Mouse (Mus musculus): ENCODE results near the gene Aplp2. TPM values are rescaled to one million over a fixed set of nuclear protein-coding genes. Genes with fewer than 3 reads are reported as not detected.

The Aplp2 gene
- polyA plus RNA-seq, 1 experiment, result 102 TPM

GRCm38 (mm10) chr9:31239551-31239950 is 27.9 kb upstream of the Aplp2 start:
- Histone ChIP-seq H3K4me1 (ENCODE audit: control insufficient read depth, insufficient read depth, low read length) (peaks cover 1% of the 10 kb centered on the region; the same call in 1 of the 2 replicates), H3K4me3 (replicated peaks; ENCODE audit: control insufficient read depth, low read depth, low read length) (no peak overlapping the region), H3K27ac (ENCODE audit: control insufficient read depth, insufficient read depth, low read depth, low read length, poor library complexity) (no peak overlapping the region)
- TF ChIP-seq POLR2A (IDR thresholded peaks at IDR 0.05; ENCODE audit: borderline replicate concordance, control insufficient read depth, low read depth, low read length) (no peak), CTCF (IDR thresholded peaks at IDR 0.05; ENCODE audit: control insufficient read depth, insufficient read depth, low read length) (no peak)
- WGBS, result 83% methylated on average over 2 of the region's 2 CpGs

GRCm38 (mm10) chr9:31238526-31238925 is 26.9 kb upstream of the Aplp2 start:
- H3K4me1 ChIP-seq (ENCODE audit: control insufficient read depth, insufficient read depth, low read length), result no peaks in the 10 kb centered on the region
- TF ChIP-seq POLR2A (IDR thresholded peaks at IDR 0.05; ENCODE audit: borderline replicate concordance, control insufficient read depth, low read depth, low read length) (no peak), CTCF (IDR thresholded peaks at IDR 0.05; ENCODE audit: control insufficient read depth, insufficient read depth, low read length) (no peak)
- H3K27ac ChIP-seq (ENCODE audit: control insufficient read depth, insufficient read depth, low read depth, low read length, poor library complexity), result no peak overlapping the region
- no peak overlapping the region for H3K4me3 ChIP-seq (replicated peaks; ENCODE audit: control insufficient read depth, low read depth, low read length)
- 82% methylated on average over 2 of the region's 2 CpGs for WGBS

GRCm38 (mm10) chr9:31236079-31236478 is 24.5 kb upstream of the Aplp2 start:
- H3K4me3 ChIP-seq (replicated peaks; ENCODE audit: control insufficient read depth, low read depth, low read length), result no peak overlapping the region
- WGBS, result 81% methylated on average over 5 of the region's 5 CpGs
- no peak overlapping the region for H3K27ac ChIP-seq (ENCODE audit: control insufficient read depth, insufficient read depth, low read depth, low read length, poor library complexity)
- TF ChIP-seq CTCF (IDR thresholded peaks at IDR 0.05; ENCODE audit: control insufficient read depth, insufficient read depth, low read length) (no peak), POLR2A (IDR thresholded peaks at IDR 0.05; ENCODE audit: borderline replicate concordance, control insufficient read depth, low read depth, low read length) (no peak)
- H3K4me1 ChIP-seq (ENCODE audit: control insufficient read depth, insufficient read depth, low read length), result no peaks in the 10 kb centered on the region

- H3K27ac ChIP-seq (ENCODE audit: control insufficient read depth, insufficient read depth, low read depth, low read length, poor library complexity), result no peak overlapping the region
- TF ChIP-seq CTCF (IDR thresholded peaks at IDR 0.05; ENCODE audit: control insufficient read depth, insufficient read depth, low read length), result no peak
- TF ChIP-seq POLR2A (IDR thresholded peaks at IDR 0.05; ENCODE audit: borderline replicate concordance, control insufficient read depth, low read depth, low read length), result no peak
- 78% methylated on average over 9 of the region's 9 CpGs for WGBS
- H3K4me3 ChIP-seq (replicated peaks; ENCODE audit: control insufficient read depth, low read depth, low read length), result no peak overlapping the region
- H3K4me1 ChIP-seq (ENCODE audit: control insufficient read depth, insufficient read depth, low read length), result no peaks in the 10 kb centered on the region
Measured at GRCm38 (mm10) chr9:31235489-31235888, 23.9 kb upstream of the Aplp2 start.

GRCm38 (mm10) chr9:31235030-31235429 is 23.4 kb upstream of the Aplp2 start:
- no peaks in the 10 kb centered on the region for H3K4me1 ChIP-seq (ENCODE audit: control insufficient read depth, insufficient read depth, low read length)
- WGBS, result 57% methylated on average over 4 of the region's 4 CpGs
- TF ChIP-seq POLR2A (IDR thresholded peaks at IDR 0.05; ENCODE audit: borderline replicate concordance, control insufficient read depth, low read depth, low read length), result no peak
- no peak for TF ChIP-seq CTCF (IDR thresholded peaks at IDR 0.05; ENCODE audit: control insufficient read depth, insufficient read depth, low read length)
- no peak overlapping the region for H3K27ac ChIP-seq (ENCODE audit: control insufficient read depth, insufficient read depth, low read depth, low read length, poor library complexity)
- no peak overlapping the region for H3K4me3 ChIP-seq (replicated peaks; ENCODE audit: control insufficient read depth, low read depth, low read length)

GRCm38 (mm10) chr9:31226541-31226940 is 14.9 kb upstream of the Aplp2 start:
- H3K4me1 ChIP-seq (ENCODE audit: control insufficient read depth, insufficient read depth, low read length), result peaks cover 1% of the 10 kb centered on the region; the same call in 1 of the 2 replicates
- no peak overlapping the region for H3K4me3 ChIP-seq (replicated peaks; ENCODE audit: control insufficient read depth, low read depth, low read length)
- TF ChIP-seq CTCF (IDR thresholded peaks at IDR 0.05; ENCODE audit: control insufficient read depth, insufficient read depth, low read length) (no peak), POLR2A (IDR thresholded peaks at IDR 0.05; ENCODE audit: borderline replicate concordance, control insufficient read depth, low read depth, low read length) (no peak)
- no peak overlapping the region for H3K27ac ChIP-seq (ENCODE audit: control insufficient read depth, insufficient read depth, low read depth, low read length, poor library complexity)
- WGBS, result 72% methylated on average over 8 of the region's 8 CpGs

- Histone ChIP-seq H3K27ac (ENCODE audit: control insufficient read depth, insufficient read depth, low read depth, low read length, poor library complexity) (no peak overlapping the region), H3K4me1 (ENCODE audit: control insufficient read depth, insufficient read depth, low read length) (peaks cover 1% of the 10 kb centered on the region; the same call in 1 of the 2 replicates), H3K4me3 (replicated peaks; ENCODE audit: control insufficient read depth, low read depth, low read length) (no peak overlapping the region)
- TF ChIP-seq POLR2A (IDR thresholded peaks at IDR 0.05; ENCODE audit: borderline replicate concordance, control insufficient read depth, low read depth, low read length) (no peak), CTCF (IDR thresholded peaks at IDR 0.05; ENCODE audit: control insufficient read depth, insufficient read depth, low read length) (no peak)
- WGBS, result 84% methylated on average over 11 of the region's 11 CpGs
Measured at GRCm38 (mm10) chr9:31225808-31226207, 14.2 kb upstream of the Aplp2 start.

GRCm38 (mm10) chr9:31223475-31223874 is 11.9 kb upstream of the Aplp2 start:
- H3K4me3 ChIP-seq (replicated peaks; ENCODE audit: control insufficient read depth, low read depth, low read length), result no peak overlapping the region
- H3K4me1 ChIP-seq (ENCODE audit: control insufficient read depth, insufficient read depth, low read length), result peaks cover 1% of the 10 kb centered on the region; the same call in 1 of the 2 replicates
- no peak overlapping the region for H3K27ac ChIP-seq (ENCODE audit: control insufficient read depth, insufficient read depth, low read depth, low read length, poor library complexity)
- no peak for TF ChIP-seq CTCF (IDR thresholded peaks at IDR 0.05; ENCODE audit: control insufficient read depth, insufficient read depth, low read length)
- TF ChIP-seq POLR2A (IDR thresholded peaks at IDR 0.05; ENCODE audit: borderline replicate concordance, control insufficient read depth, low read depth, low read length), result no peak
- 83% methylated on average over 4 of the region's 4 CpGs for WGBS

GRCm38 (mm10) chr9:31221170-31221569 is 9.6 kb upstream of the Aplp2 start:
- H3K4me3 ChIP-seq (replicated peaks; ENCODE audit: control insufficient read depth, low read depth, low read length), result no peak overlapping the region
- peaks cover 1% of the 10 kb centered on the region; the same call in 1 of the 2 replicates for H3K4me1 ChIP-seq (ENCODE audit: control insufficient read depth, insufficient read depth, low read length)
- H3K27ac ChIP-seq (ENCODE audit: control insufficient read depth, insufficient read depth, low read depth, low read length, poor library complexity), result no peak overlapping the region
- TF ChIP-seq CTCF (IDR thresholded peaks at IDR 0.05; ENCODE audit: control insufficient read depth, insufficient read depth, low read length), result no peak
- TF ChIP-seq POLR2A (IDR thresholded peaks at IDR 0.05; ENCODE audit: borderline replicate concordance, control insufficient read depth, low read depth, low read length), result no peak
- WGBS, result 72% methylated on average over 10 of the region's 10 CpGs
